Mouse (Mus musculus): ENCODE data around the gene Gm21721. TPM values are rescaled to one million over a fixed set of nuclear protein-coding genes. Genes with fewer than 3 reads are reported as not detected.

The Gm21721 gene
- polyA plus RNA-seq (2012; rRNA removed) = not detected in 2 replicates

DNA sequence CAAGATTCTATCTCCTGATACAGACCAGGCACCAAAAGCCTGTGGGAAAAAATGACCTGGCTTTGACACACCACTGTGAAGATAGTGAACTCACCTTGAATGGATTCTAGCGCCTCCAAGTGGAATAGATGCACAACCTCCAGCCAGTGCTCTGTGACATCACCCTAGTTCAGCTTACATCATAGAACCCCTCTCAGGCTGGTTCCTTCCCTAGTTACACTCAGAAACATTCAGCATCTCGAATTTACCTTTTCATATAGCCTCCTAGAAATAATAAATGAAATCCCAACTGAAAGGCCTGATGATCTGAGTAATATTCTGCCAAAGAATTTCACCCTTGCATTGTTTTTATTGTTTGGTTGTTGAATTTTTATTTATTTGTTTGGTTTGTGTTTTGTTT is at the start of gene Gm21721:
Gene Gm21721, minus strand, starts transcription at position 101 of the 400 bp plus-strand sequence.

Other genes with a start within 250 kb of the Gm21721 start
- not detected in 2 replicates for gene Gm21292, start 68.3 kb downstream of the Gm21721 start, polyA plus RNA-seq (2012; rRNA removed)
- gene Gm21812, start 145.0 kb upstream of the Gm21721 start, polyA plus RNA-seq (2012; rRNA removed) = not detected in 2 replicates
- not detected in 2 replicates for gene Gm21874, start 214.0 kb upstream of the Gm21721 start, polyA plus RNA-seq (2012; rRNA removed)

All from central nervous system, embryonic 18 days (tissue).